Mouse (Mus musculus): Measurements from ENCODE around the gene Mdfic. TPM values are rescaled to one million over a fixed set of nuclear protein-coding genes. Genes with fewer than 3 reads are reported as not detected.

Mdfic gene
- polyA plus RNA-seq, 1 experiment: 5.4 TPM

- no peaks in the 10 kb centered on the region for H3K9me3 ChIP-seq (replicated peaks; ENCODE audit: control insufficient read depth, insufficient read depth, low read length, poor library complexity, severe bottlenecking)
- no peak overlapping the region for H3K27ac ChIP-seq (ENCODE audit: insufficient read depth, low read length)
- no peaks in the 10 kb centered on the region for H3K4me1 ChIP-seq (ENCODE audit: control insufficient read depth, insufficient read depth, low read length)
- no peak overlapping the region for H3K9ac ChIP-seq (ENCODE audit: low read depth, poor library complexity, severe bottlenecking)
- no peak overlapping the region for H3K4me3 ChIP-seq (ENCODE audit: low read depth, low read length)
- no peaks in the 10 kb centered on the region for H3K36me3 ChIP-seq (ENCODE audit: control insufficient read depth, insufficient read depth, low read length, poor library complexity, severe bottlenecking)
- TF ChIP-seq EP300 (IDR thresholded peaks at IDR 0.05; ENCODE audit: insufficient read depth, low read depth, low read length) (no peak), CTCF (IDR thresholded peaks at IDR 0.05; ENCODE audit: low read depth, low read length) (no peak), POLR2A (IDR thresholded peaks at IDR 0.05; ENCODE audit: insufficient read depth, low read length) (no peak)
- H3K27me3 ChIP-seq (ENCODE audit: control insufficient read depth, insufficient read depth, low read length, poor library complexity, severe bottlenecking): no peaks in the 10 kb centered on the region
These were observed 122.8 kb downstream of the Mdfic start for GRCm38 (mm10) chr6:15843295-15843694.

DNA sequence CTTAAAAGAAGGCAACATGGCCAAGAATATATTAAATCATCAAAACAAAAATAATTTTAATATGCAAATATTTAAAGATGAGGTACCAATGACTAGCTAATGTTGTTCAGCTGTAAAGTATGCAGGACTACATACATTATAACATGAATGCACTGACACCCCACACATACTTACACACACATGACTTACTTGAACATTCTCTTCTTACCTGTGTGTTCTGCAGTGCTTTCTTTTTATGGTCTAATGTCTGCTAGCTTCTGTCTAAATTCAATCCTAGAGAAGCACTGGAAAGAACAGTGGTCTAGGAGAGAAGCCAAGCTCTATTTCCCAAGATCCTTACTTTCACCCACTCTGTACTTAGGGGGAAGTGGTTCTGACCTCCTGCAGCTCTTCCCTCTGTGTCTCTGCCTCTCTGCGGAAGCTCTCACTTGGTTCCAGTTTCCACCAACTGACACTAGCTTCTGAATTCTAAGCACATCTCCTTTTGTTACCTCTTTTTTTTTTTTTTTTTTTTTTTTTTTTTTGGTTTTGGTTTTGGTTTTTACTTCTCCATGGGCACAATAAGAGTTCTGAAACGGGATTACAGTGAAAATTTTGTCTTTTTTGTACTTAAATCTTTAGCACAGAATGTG, 125.4 kb downstream of the Mdfic start:
- Histone ChIP-seq H3K4me3 (ENCODE audit: low read depth, low read length) (no peak overlapping the region), H3K9me3 (replicated peaks; ENCODE audit: control insufficient read depth, insufficient read depth, low read length, poor library complexity, severe bottlenecking) (no peaks in the 10 kb centered on the region), H3K4me1 (ENCODE audit: control insufficient read depth, insufficient read depth, low read length) (no peaks in the 10 kb centered on the region), H3K36me3 (ENCODE audit: control insufficient read depth, insufficient read depth, low read length, poor library complexity, severe bottlenecking) (no peaks in the 10 kb centered on the region), H3K9ac (ENCODE audit: low read depth, poor library complexity, severe bottlenecking) (no peak overlapping the region), H3K27me3 (ENCODE audit: control insufficient read depth, insufficient read depth, low read length, poor library complexity, severe bottlenecking) (no peaks in the 10 kb centered on the region), H3K27ac (ENCODE audit: insufficient read depth, low read length) (no peak overlapping the region)
- no peak for TF ChIP-seq POLR2A (IDR thresholded peaks at IDR 0.05; ENCODE audit: insufficient read depth, low read length)
- no peak for TF ChIP-seq CTCF (IDR thresholded peaks at IDR 0.05; ENCODE audit: low read depth, low read length)
- TF ChIP-seq EP300 (IDR thresholded peaks at IDR 0.05; ENCODE audit: insufficient read depth, low read depth, low read length): no peak

All from ES-Bruce4 (cell line).